Mouse (Mus musculus) left cerebral cortex, adult 18-20 months (tissue): ENCODE data around the gene Cpne7. TPM values are rescaled to one million over a fixed set of nuclear protein-coding genes. Genes with fewer than 3 reads are reported as not detected.

Experiments
- DNase-seq, 2 experiments: peaks; one replicate each; pipeline ENCODE4 v3.0.0; 2021 to 2022; ENCODE audit warnings: low spot score in 2 of 2, mixed read lengths in 1 of 2
- microRNA-seq, 2 experiments: library from miRNA; unstranded; fragments of <30 nt; microRNA quantifications; one replicate each; pipeline ENCODE4 v1.2.0; 2021
- total RNA-seq, 2 experiments: library from RNA; stranded (reverse); gene quantifications; 2 replicates each; pipeline ENCODE4 v1.2.3; 2021

Gene Cpne7
- total RNA-seq, 2 experiments from 2014 or later = 58.0 to 61.3 TPM

DNA sequence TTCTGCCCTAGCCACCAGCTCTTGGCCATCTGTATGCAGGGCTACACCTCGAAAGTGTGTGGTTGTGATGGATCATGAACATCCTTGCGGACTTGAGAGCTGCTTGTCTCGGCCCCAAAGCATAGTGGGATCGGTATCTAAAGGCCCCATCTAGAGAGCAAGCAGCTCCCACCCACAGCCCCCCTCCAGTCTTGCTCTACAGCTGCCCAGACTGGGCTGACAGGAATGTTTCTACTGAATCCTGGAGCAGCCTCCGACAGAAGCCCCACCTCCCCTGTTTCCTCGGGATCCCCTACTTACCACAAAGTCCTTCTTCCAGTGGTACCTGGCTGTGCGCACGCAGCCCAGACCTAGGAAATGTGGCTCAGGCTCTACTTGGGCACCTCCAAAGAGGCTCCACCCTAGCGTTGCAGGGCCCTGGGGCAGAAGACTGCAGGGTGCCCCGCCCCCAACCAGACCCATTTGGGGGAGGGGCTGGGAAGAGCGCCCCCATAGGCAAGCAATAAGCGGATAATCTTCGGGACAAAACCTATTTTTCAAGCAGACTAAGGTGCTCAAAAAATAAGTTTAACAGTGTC is 40.8 kb downstream of the Cpne7 start, which contains the start of gene Sult5a1:
Gene Sult5a1 (minus strand): TSS at position 428 of the 578 bp plus-strand sequence.
- no peak for DNase-seq

DNA sequence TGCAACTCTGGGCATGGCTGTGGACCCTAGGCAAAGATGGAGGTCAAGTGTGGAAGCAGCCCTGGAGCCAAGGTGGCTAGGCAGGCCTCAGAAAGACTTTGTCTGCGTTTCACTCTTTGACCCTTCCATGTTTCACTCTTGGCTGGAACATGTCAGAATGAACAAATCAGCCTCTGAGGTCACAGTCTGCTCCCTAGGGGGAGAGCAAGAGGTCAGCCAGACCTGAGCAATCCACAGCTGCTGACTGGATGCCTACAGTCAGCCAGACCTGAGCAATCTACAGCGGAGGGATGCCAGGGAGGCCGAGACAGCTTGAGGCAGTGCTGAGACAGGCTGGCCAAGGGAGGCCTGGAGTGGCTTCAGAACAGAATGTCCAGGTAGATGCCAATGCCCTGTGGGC is 64.2 kb downstream of the Cpne7 start:
- DNase-seq = no peak

Small RNA genes lying within 50 kb of the gene (microRNA-seq; reads per million reads assigned to microRNA genes)
- gene Mir7079 = 0.21 to 0.25 reads per million in 2 experiments
- gene Mir7080 = 124 to 155 reads per million in 2 experiments

Other genes with a start within 250 kb of the Cpne7 start
- gene Ankrd11, start 75.1 kb upstream of the Cpne7 start, total RNA-seq = 100 to 1,000 TPM; 154 to 164 TPM
- 10 to 100 TPM; 56.2 to 66.7 TPM for gene Spg7, start 54.4 kb upstream of the Cpne7 start, total RNA-seq
- 100 to 1,000 TPM; 438 to 447 TPM for gene Rpl13, start 15.0 kb upstream of the Cpne7 start, total RNA-seq
- under 1 TPM in 1 of 2 experiments, not detected in 1; 0.51 TPM for gene Sult5a1, start 40.9 kb downstream of the Cpne7 start, total RNA-seq
- gene Dpep1, start 68.9 kb downstream of the Cpne7 start, total RNA-seq = not detected
- gene Chmp1a, start 95.4 kb downstream of the Cpne7 start, total RNA-seq = 100 to 1,000 TPM in 1 of 2 experiments, 10 to 100 TPM in 1; 88.7 to 103 TPM
- gene Spata33, start 95.5 kb downstream of the Cpne7 start, total RNA-seq = 1 to 10 TPM; 5.9 to 9.8 TPM
- 10 to 100 TPM; 94.7 to 98.6 TPM for gene Cdk10, start 107.5 kb downstream of the Cpne7 start, total RNA-seq
- 10 to 100 TPM; 79.4 to 82.0 TPM for gene Spata2l, start 118.9 kb downstream of the Cpne7 start, total RNA-seq
- 10 to 100 TPM; 19.9 to 21.5 TPM for gene Zfp276, start 136.8 kb downstream of the Cpne7 start, total RNA-seq
- gene Vps9d1, start 137.0 kb downstream of the Cpne7 start, total RNA-seq = 10 to 100 TPM; 58.6 to 69.5 TPM
- gene Fanca, start 201.2 kb downstream of the Cpne7 start, total RNA-seq = 1 to 10 TPM; 1.5 to 1.9 TPM
- gene Spire2, start 215.3 kb downstream of the Cpne7 start, total RNA-seq = 10 to 100 TPM; 19.0 to 20.1 TPM